Mouse (Mus musculus) left cerebral cortex, postnatal 25 days (tissue): ENCODE measurements around the gene Socs5. TPM values are rescaled to one million over a fixed set of nuclear protein-coding genes. Genes with fewer than 3 reads are reported as not detected.

ENCODE experiments used
- DNase-seq, 2 experiments: peaks; one replicate each; pipeline ENCODE4 v3.0.0; 2022; ENCODE audit warnings: low spot score in 2 of 2, mixed read lengths in 1 of 2
- intact Hi-C: fragments of 180-260 bp; cut with DNase I; formaldehyde crosslinking; loops from one replicate; pipeline ENCODE4 v1.15.1; 2025
- total RNA-seq, 2 experiments: library from RNA; stranded (reverse); gene quantifications; 2 replicates each; pipeline ENCODE4 v1.2.3; 2021

Socs5 gene
- total RNA-seq, 2 experiments from 2014 or later = 104 to 107 TPM

DNA sequence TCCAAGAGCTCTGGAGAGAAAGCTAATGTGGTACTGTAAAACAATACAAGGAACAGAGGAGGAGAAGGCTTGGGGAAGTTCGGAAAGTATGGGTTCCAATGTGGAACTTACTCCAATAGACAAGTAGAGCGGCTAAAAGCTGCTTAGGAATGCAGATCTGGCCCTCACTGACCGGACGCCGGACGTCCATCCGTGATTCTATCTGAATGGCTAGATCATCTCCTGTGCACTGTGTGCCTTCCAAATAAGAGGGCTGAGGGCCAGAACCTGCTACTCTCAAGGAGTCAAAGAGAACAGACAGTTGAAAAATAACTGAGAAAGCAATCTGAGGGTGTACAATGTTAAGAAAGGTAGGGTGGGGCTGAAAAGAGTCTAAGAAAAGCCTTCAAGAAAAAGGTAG lies 1.5 kb upstream of the Socs5 start:
- intact Hi-C loops = loop anchor here (5.0 kb wide), 4 partner anchors 61 to 144 kb away; partner anchors contain the start of gene Rhoq

DNA sequence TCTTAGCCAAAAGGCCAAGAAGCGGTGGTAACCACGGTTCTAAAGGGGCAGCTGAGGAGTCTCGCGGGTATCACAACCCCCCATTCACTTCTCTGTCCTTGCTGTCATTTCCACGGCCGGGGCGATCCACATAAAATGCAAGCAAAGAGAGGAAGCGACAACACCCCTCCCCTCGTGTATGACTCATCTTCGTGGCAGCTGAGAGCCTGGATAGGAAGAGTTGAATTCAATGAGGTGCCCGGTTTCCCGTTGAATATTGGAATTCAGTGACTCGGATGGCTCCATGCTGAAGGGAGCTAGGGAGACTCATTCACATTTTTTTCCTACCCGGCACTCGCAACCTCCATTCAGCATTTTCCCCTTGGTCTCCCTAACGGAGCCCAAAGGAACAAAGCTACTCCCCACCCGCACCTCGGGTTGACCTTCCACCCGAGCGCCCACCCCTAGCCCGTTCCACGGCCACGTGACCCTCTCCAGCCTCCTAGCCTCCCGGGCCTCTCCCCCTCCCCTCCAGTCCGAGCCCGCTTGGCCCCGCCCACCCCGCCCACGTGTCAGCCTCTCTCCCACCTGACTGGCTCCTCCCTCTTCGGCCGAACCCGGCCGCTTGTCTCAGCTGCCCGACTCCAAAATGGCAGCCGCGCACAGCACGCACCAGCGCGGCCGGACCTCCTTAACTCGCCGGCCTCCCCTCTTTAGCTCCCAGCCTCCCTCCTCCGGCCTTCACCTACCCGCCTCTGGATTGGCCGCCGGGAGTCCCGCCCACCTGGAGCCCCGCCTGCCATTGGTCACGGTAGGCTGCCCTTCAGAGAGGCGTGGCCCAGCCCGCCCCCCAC lies 572 bp upstream of the Socs5 start:
- peak; percentile 98 to 99 for DNase-seq
- intact Hi-C loops = loop anchor here (5.0 kb wide), 4 partner anchors 60 to 145 kb away; partner anchors contain the start of gene Rhoq

More for the DNA sequence above, 1.5 kb upstream of the Socs5 start:
- no peak for DNase-seq

DNA sequence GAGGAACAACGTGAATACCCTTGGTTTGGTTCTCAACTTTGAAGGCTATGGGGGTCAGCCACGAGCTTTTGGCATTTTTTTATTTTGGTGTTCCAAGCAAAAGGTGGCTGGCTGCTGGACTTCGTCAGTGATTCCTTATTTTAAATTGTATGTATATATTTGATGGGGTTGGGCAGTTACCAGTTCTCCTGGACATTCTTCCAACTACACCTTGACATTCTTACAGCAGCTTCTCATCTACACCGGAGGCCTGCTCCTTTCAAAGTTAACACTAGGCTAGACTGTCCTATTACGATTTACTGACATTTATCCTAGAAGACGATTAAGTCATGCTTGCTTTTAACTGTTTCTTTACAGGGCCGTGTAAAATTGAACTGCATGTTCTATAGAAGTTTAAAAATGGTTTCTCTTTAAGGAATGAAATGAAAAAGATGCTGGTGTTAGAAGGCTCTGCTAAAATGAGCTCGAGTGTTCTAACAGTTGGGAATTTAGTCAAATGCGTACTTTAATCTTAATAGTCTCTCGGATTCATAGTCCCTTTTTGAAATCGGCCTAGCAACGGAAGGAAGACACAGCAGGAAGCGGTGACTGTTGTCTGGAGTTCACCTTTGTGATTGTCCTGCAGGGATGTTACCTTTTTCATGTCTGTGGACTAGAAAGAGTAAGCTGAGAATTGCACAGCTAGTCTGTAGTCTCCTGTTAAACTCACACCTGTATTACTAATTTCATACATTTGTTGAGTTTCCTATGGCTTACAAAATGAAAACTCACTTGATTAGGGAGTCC lies 1.2 kb downstream of the Socs5 start:
- DNase-seq = peak in 1 of 2 experiments; percentile 11
- intact Hi-C loops = loop anchor here (5.0 kb wide), 4 partner anchors 59 to 146 kb away; partner anchors contain the start of gene Rhoq

DNA sequence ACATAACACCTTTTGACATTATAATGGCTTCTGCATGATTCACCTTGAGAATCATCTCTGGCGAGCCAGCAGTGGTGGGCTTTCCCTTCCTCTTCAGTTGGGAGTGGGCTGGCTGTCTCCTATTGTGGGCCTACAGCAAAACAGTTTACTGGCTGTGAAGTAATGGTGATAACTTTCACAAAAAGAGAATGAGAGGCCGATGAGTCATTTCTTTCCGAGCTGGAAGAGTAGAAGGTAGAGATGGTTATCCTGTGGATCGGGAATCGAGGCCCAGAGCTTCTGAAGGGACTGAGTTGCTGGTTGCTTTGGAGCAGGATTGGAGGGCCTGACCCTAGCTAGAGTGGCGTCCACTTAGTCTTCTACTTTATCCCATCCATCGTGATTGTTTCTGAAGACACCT lies 2.0 kb downstream of the Socs5 start:
- DNase-seq = peak in 1 of 2 experiments; percentile 37

GRCm38 (mm10) chr17:87112852-87113592 lies 5.5 kb downstream of the Socs5 start:
- intact Hi-C loops = no loop called here
- DNase-seq = no peak

More for the DNA sequence above, 2.0 kb downstream of the Socs5 start:
- intact Hi-C loops = loop anchor here (5.0 kb wide), 4 partner anchors 58 to 147 kb away; partner anchors contain the start of gene Rhoq

DNA sequence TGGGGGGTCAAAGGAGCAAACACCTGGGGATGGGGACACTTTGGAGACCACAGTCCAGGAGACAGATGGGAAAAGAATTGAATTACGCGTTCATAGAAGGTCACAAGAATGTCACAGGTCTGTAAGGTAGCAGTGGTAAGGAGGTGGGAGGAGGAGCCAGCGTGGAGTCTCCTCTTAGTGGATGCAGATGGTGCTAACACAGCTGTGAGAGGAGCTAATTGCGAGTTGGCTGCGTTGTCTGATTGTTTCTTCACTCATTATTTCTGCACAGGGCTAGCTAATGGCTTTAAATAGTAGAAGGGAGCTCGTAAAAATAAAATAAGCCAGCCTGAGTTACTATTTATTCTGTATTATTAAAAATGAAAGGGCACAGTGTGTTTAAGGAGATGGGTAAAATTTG lies 8.1 kb downstream of the Socs5 start:
- no peak for DNase-seq
- intact Hi-C loops = no loop called here

- DNase-seq = no peak
- intact Hi-C loops = no loop called here
These were observed 11.6 kb downstream of the Socs5 start for GRCm38 (mm10) chr17:87118966-87119526.

DNA sequence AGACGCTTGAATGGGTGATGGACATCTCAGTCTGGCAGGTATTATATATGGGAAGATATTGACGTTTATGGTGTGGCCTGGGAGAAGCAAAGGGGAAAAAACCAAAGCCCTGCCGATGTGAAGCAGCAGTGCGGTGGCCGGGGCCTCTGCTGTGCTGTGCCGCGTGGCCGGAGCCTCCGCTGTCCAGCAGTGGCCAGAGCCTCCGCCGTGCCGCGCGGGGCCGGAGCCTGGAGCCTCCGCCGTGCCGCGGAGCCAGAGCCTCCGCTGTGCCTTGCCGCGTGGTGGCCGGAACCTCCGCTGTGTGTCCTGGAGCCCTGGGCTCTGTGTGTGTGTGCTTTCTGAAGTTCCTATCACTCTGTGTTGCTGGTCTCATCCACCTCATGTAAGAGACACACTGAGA lies 17.9 kb downstream of the Socs5 start:
- no peak for DNase-seq
- intact Hi-C loops = no loop called here

GRCm38 (mm10) chr17:87132258-87132657 lies 24.8 kb downstream of the Socs5 start:
- DNase-seq = no peak
- intact Hi-C loops = no loop called here

GRCm38 (mm10) chr17:87133823-87134222 lies 26.3 kb downstream of the Socs5 start:
- intact Hi-C loops = no loop called here
- DNase-seq = no peak

DNA sequence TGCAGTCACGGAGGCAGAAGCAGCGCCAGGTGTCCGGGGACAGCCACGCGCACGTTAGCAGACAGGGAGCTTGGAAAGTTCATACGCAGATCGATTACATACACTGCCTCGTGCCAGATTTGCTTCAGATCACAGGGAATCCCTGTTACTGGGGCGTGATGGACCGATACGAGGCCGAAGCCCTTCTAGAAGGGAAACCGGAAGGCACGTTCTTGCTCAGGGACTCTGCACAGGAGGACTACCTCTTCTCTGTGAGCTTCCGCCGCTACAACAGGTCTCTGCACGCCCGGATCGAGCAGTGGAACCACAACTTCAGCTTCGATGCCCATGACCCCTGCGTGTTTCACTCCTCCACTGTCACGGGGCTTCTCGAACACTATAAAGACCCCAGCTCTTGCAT lies 27.2 kb downstream of the Socs5 start:
- no peak for DNase-seq
- intact Hi-C loops = no loop called here

GRCm38 (mm10) chr17:87135741-87136140 lies 28.3 kb downstream of the Socs5 start:
- no peak for DNase-seq
- intact Hi-C loops = no loop called here

- DNase-seq = no peak
- intact Hi-C loops = no loop called here
These were observed 33.9 kb downstream of the Socs5 start for GRCm38 (mm10) chr17:87141188-87141935.

- intact Hi-C loops = no loop called here
- peak in 1 of 2 experiments; percentile 39 for DNase-seq
These were observed 34.8 kb downstream of the Socs5 start for GRCm38 (mm10) chr17:87142271-87142670.

DNA sequence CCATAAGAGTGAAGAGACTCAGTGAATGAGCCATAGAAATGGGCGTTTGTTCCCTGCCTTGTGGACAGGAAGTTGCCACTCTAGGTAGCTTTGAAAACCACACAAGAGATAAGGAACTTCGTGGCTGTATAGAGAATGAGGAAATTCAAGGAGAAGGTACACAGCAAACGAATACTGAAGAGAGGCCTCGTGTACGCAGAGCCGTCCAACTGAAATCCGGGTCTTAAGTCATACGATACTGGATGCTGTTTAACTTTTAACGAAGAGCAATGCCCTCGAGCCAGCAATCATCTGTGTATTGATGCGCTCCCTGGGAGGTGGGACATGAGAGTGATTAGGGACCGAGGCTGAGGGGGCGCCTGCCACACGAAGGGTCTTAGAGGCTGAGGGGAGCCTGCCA lies 35.7 kb downstream of the Socs5 start:
- no peak for DNase-seq
- intact Hi-C loops = no loop called here

- DNase-seq = no peak
- intact Hi-C loops = no loop called here
These were observed 39.0 kb downstream of the Socs5 start for GRCm38 (mm10) chr17:87146415-87147021.

GRCm38 (mm10) chr17:87149762-87150161 lies 42.3 kb downstream of the Socs5 start:
- DNase-seq = no peak
- intact Hi-C loops = no loop called here

GRCm38 (mm10) chr17:87152984-87153383 lies 45.5 kb downstream of the Socs5 start:
- no peak for DNase-seq
- intact Hi-C loops = no loop called here
